Mouse (Mus musculus) liver, embryonic 14.5 days (tissue): ENCODE measurements around the gene Nek9. TPM values are rescaled to one million over a fixed set of nuclear protein-coding genes. Genes with fewer than 3 reads are reported as not detected.
A peak's percentile ranks its signal among the peaks of the same experiment; 100 is the strongest.

Experiments
- ATAC-seq: fragments of 200-750 bp; cut with Nextera tagmentation; 2 replicates; pipeline ENCODE4 v1.8.0; 2017; ENCODE audit warnings: moderate number of reproducible peaks, mild to moderate bottlenecking, moderate library complexity; ENCODE audit not compliant: insufficient read depth
- DNase-seq, 3 experiments: peaks; one replicate each; pipeline ENCODE4 v3.0.0-alpha.2; 2012 to 2013; ENCODE audit warnings: low read depth in 3 of 3, low spot score in 3 of 3
- H3K27ac ChIP-seq: fragments of 300-500 bp; sonication (generic); 2 replicates; pipeline ENCODE4 v1.5.1; 2014; ENCODE audit warnings: moderate library complexity, mild to moderate bottlenecking, control low read depth, inconsistent platforms
- H3K27me3 ChIP-seq: fragments of 300-500 bp; sonication (generic); 2 replicates; pipeline ENCODE4 v1.6.1; 2014; ENCODE audit warnings: mild to moderate bottlenecking, low read length, moderate library complexity; ENCODE audit not compliant: control insufficient read depth, insufficient read depth
- H3K36me3 ChIP-seq: fragments of 300-500 bp; sonication (generic); replicated peaks from 2 replicates; pipeline ENCODE4 v1.6.1; 2014; ENCODE audit warnings: low read depth; ENCODE audit not compliant: control insufficient read depth, insufficient read depth
- H3K4me1 ChIP-seq, 2 experiments: fragments of 200-500 bp in 1 of 2; fragments of 300-500 bp in 1 of 2; sonication (generic) in 1 of 2; replicated peaks; 2 replicates each; pipeline ENCODE4 v1.6.1; 2012 to 2014; ENCODE audit warnings: antibody characterized with exemption in 1 of 2, inconsistent platforms in 1 of 2, low read length in 1 of 2; ENCODE audit not compliant: control insufficient read depth in 2 of 2, insufficient read depth in 2 of 2
- H3K4me2 ChIP-seq: fragments of 300-500 bp; sonication (generic); 2 replicates; pipeline ENCODE4 v1.6.1; 2014; ENCODE audit warnings: low read depth, mild to moderate bottlenecking, control low read depth, moderate library complexity
- H3K4me3 ChIP-seq, 2 experiments: fragments of 200-500 bp in 1 of 2; fragments of 300-500 bp in 1 of 2; sonication (generic) in 1 of 2; 2 replicates each; pipeline ENCODE4 v1.5.1; 2012 to 2014; ENCODE audit warnings: low read depth in 2 of 2, low read length in 2 of 2, mild to moderate bottlenecking in 2 of 2, control low read depth in 1 of 2, inconsistent platforms in 1 of 2, moderate library complexity in 1 of 2; ENCODE audit not compliant: insufficient read depth in 1 of 2
- H3K9ac ChIP-seq: fragments of 300-500 bp; sonication (generic); replicated peaks from 2 replicates; pipeline ENCODE4 v1.6.1; 2014; ENCODE audit warnings: mild to moderate bottlenecking, control low read depth, moderate library complexity
- H3K9me3 ChIP-seq: fragments of 300-500 bp; sonication (generic); 2 replicates; pipeline ENCODE4 v1.6.1; 2016; ENCODE audit warnings: low read length, mixed read lengths; ENCODE audit not compliant: control insufficient read depth
- CTCF ChIP-seq: IDR thresholded peaks from 2 replicates; pipeline ENCODE4 v1.5.1; 2016; ENCODE audit warnings: antibody characterized with exemption, low read depth, control low read depth
- EP300 ChIP-seq: IDR thresholded peaks from 2 replicates; pipeline ENCODE4 v1.6.1; 2016; ENCODE audit warnings: antibody characterized with exemption, low read depth
- WGBS: fragments of 180-500 bp; shearing (Covaris S2); extraction: QIAGEN DNeasy Blood & Tissue Kit; methylation state at CpG from one replicate; pipeline ENCODE4 v1.1.7; 2014; ENCODE audit not compliant: insufficient replicate concordance; 5-methylcytosine and 5-hydroxymethylcytosine counted together
- polyA plus RNA-seq, 2 experiments: library from polyadenylated mRNA; depleted of rRNA in 1 of 2; stranded (reverse) in 1 of 2; unstranded in 1 of 2; fragments of >200 nt; fragmentation: Nextera tagmentation in 1 of 2; extraction: Ambion mirVana in 1 of 2; gene quantifications; 2 replicates each; pipeline versions ENCODE4 v1.2.1 to v1.2.3; 2012 to 2014

Nek9 gene
- polyA plus RNA-seq, 2 experiments: 4.1 to 8.8 TPM

- Histone ChIP-seq H3K4me1 (peaks cover 9 to 10% of the 10 kb centered on the region in 2 experiments; a peak in 3 of 4 replicates), H3K4me2 (peak overlapping the region; percentile 83), H3K27me3 (no peaks in the 10 kb centered on the region), H3K27ac (no peak overlapping the region; the same call in 1 of the 2 replicates), H3K9me3 (no peaks in the 10 kb centered on the region), H3K36me3 (peaks cover under 1% of the 10 kb centered on the region), H3K4me3 (peak overlapping the region; percentile 72 to 85), H3K9ac (peak overlapping the region; percentile 65)
- DNase-seq: no peak
- no peak for ATAC-seq
- 50% methylated on average over 3 of the region's 3 CpGs for WGBS
- TF ChIP-seq CTCF: no peak
- TF ChIP-seq EP300: no peak
Observed at GRCm38 (mm10) chr12:85269821-85270220, 69.3 kb downstream of the Nek9 start.

- no peak for ATAC-seq
Observed at GRCm38 (mm10) chr12:85266248-85266647, 72.9 kb downstream of the Nek9 start.

DNA sequence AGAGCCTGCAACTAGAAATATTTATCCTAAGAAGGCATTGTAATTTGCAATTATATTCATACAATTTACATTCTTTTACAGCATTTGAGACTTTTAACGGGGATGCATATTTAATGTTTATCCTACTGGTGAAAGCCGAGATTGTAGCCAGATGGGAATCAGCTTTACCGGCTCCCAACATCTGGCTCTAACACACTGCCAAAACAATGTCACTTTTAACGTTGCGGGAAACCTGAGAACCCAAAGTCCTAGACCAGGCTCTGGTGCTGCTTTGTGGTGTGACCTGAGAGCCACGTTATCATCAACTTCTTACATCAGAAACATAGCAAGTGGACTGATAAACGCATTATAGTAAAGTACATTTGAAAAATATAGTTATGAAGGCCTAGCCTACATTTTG is 74.2 kb downstream of the Nek9 start:
- H3K4me2 ChIP-seq: no peak overlapping the region
- H3K4me3 ChIP-seq: no peak overlapping the region
- H3K9ac ChIP-seq: no peak overlapping the region
- no peaks in the 10 kb centered on the region; the same call in 1 of the 2 replicates for H3K36me3 ChIP-seq
- ATAC-seq (no peak), DNase-seq (no peak)
- TF ChIP-seq EP300 (no peak), CTCF (no peak)
- H3K9me3 ChIP-seq: no peaks in the 10 kb centered on the region
- H3K27ac ChIP-seq: no peak overlapping the region
- H3K4me1 ChIP-seq: 0 out of 4 replicates have a peak, but pooled peaks cover 0 to 2% of the 10 kb centered on the region in 2 experiments
- WGBS: 71% methylated on average over 7 of the region's 7 CpGs
- H3K27me3 ChIP-seq: no peaks in the 10 kb centered on the region

More at GRCm38 (mm10) chr12:85266248-85266647, 72.9 kb downstream of the Nek9 start:
- no peak overlapping the region for H3K27ac ChIP-seq
- H3K4me1 ChIP-seq: peaks cover 2 to 4% of the 10 kb centered on the region in 2 experiments; a peak in 2 of 4 replicates
- H3K4me2 ChIP-seq: no peak overlapping the region
- no peak overlapping the region for H3K9ac ChIP-seq
- H3K4me3 ChIP-seq: no peak overlapping the region
- H3K27me3 ChIP-seq: no peaks in the 10 kb centered on the region
- no peaks in the 10 kb centered on the region; the same call in 1 of the 2 replicates for H3K36me3 ChIP-seq
- 68% methylated on average over 3 of the region's 3 CpGs for WGBS
- no peaks in the 10 kb centered on the region for H3K9me3 ChIP-seq
- DNase-seq: no peak
- no peak for TF ChIP-seq CTCF
- TF ChIP-seq EP300: no peak

- H3K9ac ChIP-seq: no peak overlapping the region
- H3K9me3 ChIP-seq: no peaks in the 10 kb centered on the region
- H3K27me3 ChIP-seq: no peaks in the 10 kb centered on the region
- no peaks in the 10 kb centered on the region; the same call in 1 of the 2 replicates for H3K36me3 ChIP-seq
- WGBS: 84% methylated on average over 8 of the region's 8 CpGs
- TF ChIP-seq EP300 (no peak), CTCF (no peak)
- no peak for DNase-seq
- H3K4me2 ChIP-seq: no peak overlapping the region
- no peak overlapping the region for H3K4me3 ChIP-seq
- no peak overlapping the region for H3K27ac ChIP-seq
- no peaks in the 10 kb centered on the region for H3K4me1 ChIP-seq
- no peak for ATAC-seq
Observed at GRCm38 (mm10) chr12:85264531-85264930, 74.6 kb downstream of the Nek9 start.

- DNase-seq (no peak), ATAC-seq (no peak)
- no peak overlapping the region for H3K9ac ChIP-seq
- no peak for TF ChIP-seq EP300
- no peak for TF ChIP-seq CTCF
- H3K27ac ChIP-seq: no peak overlapping the region
- no peaks in the 10 kb centered on the region for H3K9me3 ChIP-seq
- H3K36me3 ChIP-seq: no peaks in the 10 kb centered on the region
- no peaks in the 10 kb centered on the region for H3K27me3 ChIP-seq
- no peak overlapping the region for H3K4me3 ChIP-seq
- no peak overlapping the region for H3K4me2 ChIP-seq
- WGBS: 55% methylated on average over 5 of the region's 5 CpGs
- H3K4me1 ChIP-seq: no peaks in the 10 kb centered on the region
Observed at GRCm38 (mm10) chr12:85263190-85263589, 76.0 kb downstream of the Nek9 start.
